Mouse (Mus musculus): Measurements from ENCODE around the gene Theg. TPM values are rescaled to one million over a fixed set of nuclear protein-coding genes. Genes with fewer than 3 reads are reported as not detected.

Theg gene
- total and polyA plus RNA-seq, 3 experiments = not detected

- Histone ChIP-seq H3K79me2 (ENCODE audit: control insufficient read depth, insufficient read depth, low read length, poor library complexity) (no peaks in the 10 kb centered on the region), H3K27me3 (ENCODE audit: control insufficient read depth in 1 of 2, insufficient read depth in 2 of 2, low read length in 2 of 2) (peaks cover 0 to 1% of the 10 kb centered on the region in 2 experiments; a peak in 2 of 4 replicates), H3K9ac (ENCODE audit: control insufficient read depth, low read depth, low read length, poor library complexity, severe bottlenecking) (no peak overlapping the region), H3K27ac (ENCODE audit: control insufficient read depth, low read depth, low read length) (no peak overlapping the region), H3K4me1 (ENCODE audit: control insufficient read depth in 1 of 2, insufficient read depth in 2 of 2, low read length in 2 of 2) (no peaks in the 10 kb centered on the region), H3K4me3 (ENCODE audit: control insufficient read depth in 1 of 2, insufficient read depth in 1 of 2, low read depth in 2 of 2, low read length in 2 of 2) (no peak overlapping the region), H3K36me3 (ENCODE audit: control insufficient read depth in 1 of 2, insufficient read depth in 2 of 2, low read length in 2 of 2) (no peaks in the 10 kb centered on the region), H3K9me3 (replicated peaks; ENCODE audit: insufficient read depth, low read length) (no peaks in the 10 kb centered on the region)
- DNase-seq (ENCODE audit: low read depth, low spot score) = no peak
- TF ChIP-seq TCF12 (IDR thresholded peaks at IDR 0.05; ENCODE audit: low read depth, low read length) = no peak
- no peak for TF ChIP-seq TAL1 (IDR thresholded peaks at IDR 0.05; ENCODE audit: low read length)
- no peak for TF ChIP-seq MXI1 (IDR thresholded peaks at IDR 0.05; ENCODE audit: low read depth, low read length)
- no peak for TF ChIP-seq MEF2A (IDR thresholded peaks at IDR 0.05; ENCODE audit: extremely low read depth, insufficient replicate concordance, low read depth, low read length, poor library complexity, severe bottlenecking)
- no peak for TF ChIP-seq ZC3H11A (IDR thresholded peaks at IDR 0.05; ENCODE audit: low read depth, low read length)
- TF ChIP-seq NELFE (IDR thresholded peaks at IDR 0.05; ENCODE audit: low read depth, low read length) = no peak
- no peak for TF ChIP-seq MAFK (IDR thresholded peaks at IDR 0.05; ENCODE audit: borderline replicate concordance, low read depth, low read length)
- TF ChIP-seq SMC3 (IDR thresholded peaks at IDR 0.05; ENCODE audit: low read depth, low read length) = no peak
- TF ChIP-seq RCOR1 (IDR thresholded peaks at IDR 0.05; ENCODE audit: low read depth, low read length) = no peak
- TF ChIP-seq USF1 (IDR thresholded peaks at IDR 0.05; ENCODE audit: low read depth, low read length) = no peak
- TF ChIP-seq ZKSCAN1 (IDR thresholded peaks at IDR 0.05; ENCODE audit: low read depth, low read length) = no peak
- no peak for TF ChIP-seq UBTF (IDR thresholded peaks at IDR 0.05; ENCODE audit: borderline replicate concordance, insufficient read depth, low read depth, low read length)
- no peak for TF ChIP-seq HCFC1 (IDR thresholded peaks at IDR 0.05; ENCODE audit: low read depth, low read length)
- TF ChIP-seq SIN3A (IDR thresholded peaks at IDR 0.05; ENCODE audit: low read length) = no peak
Measured at GRCm38 (mm10) chr10:79611296-79611695, 24.2 kb upstream of the Theg start.

DNA sequence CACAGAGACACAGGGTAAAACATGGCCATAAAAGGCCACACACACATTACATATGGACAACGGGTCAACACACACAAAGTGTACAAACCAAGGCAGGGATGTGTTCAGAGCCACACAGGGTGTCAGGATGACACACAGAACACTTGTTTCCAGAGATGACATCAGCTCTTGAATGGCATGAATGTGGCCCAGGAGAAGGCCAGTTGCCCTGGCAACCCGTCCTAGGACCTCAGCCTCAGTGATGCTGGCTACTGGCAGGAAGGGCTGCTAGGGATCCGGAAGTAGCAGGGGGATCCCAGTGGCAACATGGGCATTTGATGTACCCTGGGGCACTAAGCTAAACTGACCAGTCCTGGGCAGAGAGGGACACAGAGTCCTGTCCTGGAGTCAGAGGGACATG, 22.1 kb upstream of the Theg start:
- Histone ChIP-seq H3K79me2 (ENCODE audit: control insufficient read depth, insufficient read depth, low read length, poor library complexity) (no peaks in the 10 kb centered on the region), H3K36me3 (ENCODE audit: control insufficient read depth in 1 of 2, insufficient read depth in 2 of 2, low read length in 2 of 2) (no peaks in the 10 kb centered on the region), H3K9me3 (replicated peaks; ENCODE audit: insufficient read depth, low read length) (no peaks in the 10 kb centered on the region), H3K4me3 (ENCODE audit: control insufficient read depth in 1 of 2, insufficient read depth in 1 of 2, low read depth in 2 of 2, low read length in 2 of 2) (no peak overlapping the region), H3K27me3 (ENCODE audit: control insufficient read depth in 1 of 2, insufficient read depth in 2 of 2, low read length in 2 of 2) (peaks cover 0 to 3% of the 10 kb centered on the region in 2 experiments; a peak in 2 of 4 replicates), H3K9ac (ENCODE audit: control insufficient read depth, low read depth, low read length, poor library complexity, severe bottlenecking) (no peak overlapping the region), H3K4me1 (ENCODE audit: control insufficient read depth in 1 of 2, insufficient read depth in 2 of 2, low read length in 2 of 2) (no peaks in the 10 kb centered on the region), H3K27ac (ENCODE audit: control insufficient read depth, low read depth, low read length) (no peak overlapping the region)
- TF ChIP-seq POLR2AphosphoS5 (IDR thresholded peaks at IDR 0.05; ENCODE audit: borderline replicate concordance, low read depth, low read length) (no peak), RCOR1 (IDR thresholded peaks at IDR 0.05; ENCODE audit: low read depth, low read length) (no peak), USF1 (IDR thresholded peaks at IDR 0.05; ENCODE audit: low read depth, low read length) (no peak), MYC (IDR thresholded peaks at IDR 0.05; ENCODE audit: low read depth, low read length) (no peak), CHD2 (IDR thresholded peaks at IDR 0.05; ENCODE audit: low read length) (no peak), TCF12 (IDR thresholded peaks at IDR 0.05; ENCODE audit: low read depth, low read length) (no peak), SIN3A (IDR thresholded peaks at IDR 0.05; ENCODE audit: low read length) (no peak), TBP (IDR thresholded peaks at IDR 0.05; ENCODE audit: low read depth, low read length) (no peak), ELF1 (IDR thresholded peaks at IDR 0.05; ENCODE audit: low read depth, low read length) (no peak), MAFK (IDR thresholded peaks at IDR 0.05; ENCODE audit: borderline replicate concordance, low read depth, low read length) (no peak), MXI1 (IDR thresholded peaks at IDR 0.05; ENCODE audit: low read depth, low read length) (no peak), MAZ (IDR thresholded peaks at IDR 0.05; ENCODE audit: low read depth, low read length) (no peak), GABPA (IDR thresholded peaks at IDR 0.05; ENCODE audit: low read depth, low read length) (no peak)
- no peak for DNase-seq (ENCODE audit: low read depth, low spot score)

All from MEL (cell line).